Comparison of ENCODE assay signal across 8 mouse cellular contexts in the genomic region with DNA sequence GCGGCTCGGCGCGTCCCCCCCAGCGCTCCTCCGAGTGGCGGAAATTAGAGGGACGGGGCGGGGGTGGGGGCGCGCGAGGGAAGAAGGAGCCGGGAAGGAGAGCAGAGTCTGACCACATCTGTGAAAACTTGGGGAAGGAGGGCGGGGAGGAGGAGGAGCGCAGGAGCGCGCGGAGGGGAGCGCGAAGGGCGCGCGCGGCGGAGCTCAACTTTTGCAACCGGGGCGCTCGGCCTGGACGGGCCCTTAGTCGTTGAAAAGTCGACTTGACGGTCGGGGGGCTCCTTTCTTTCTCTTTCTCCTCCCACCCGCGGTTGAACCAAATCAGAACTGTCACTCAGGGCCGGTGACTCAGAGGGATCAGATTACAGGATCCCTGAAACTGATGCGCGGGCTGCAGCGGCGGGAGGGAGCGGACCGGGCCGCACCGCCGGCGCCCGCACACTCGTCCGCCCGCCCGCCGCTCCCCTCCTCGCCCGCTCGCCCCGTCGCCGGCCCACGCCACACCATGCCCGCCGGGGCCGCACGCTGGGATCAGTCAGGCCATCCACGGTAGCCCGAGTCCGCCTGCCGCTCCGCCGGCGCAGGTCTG. TPM values are rescaled to one million over a fixed set of nuclear protein-coding genes. Genes with fewer than 3 reads are reported as not detected.
DNase-seq lines count a peak whose midpoint lies in the region; ATAC-seq and TF ChIP-seq lines count a peak whose summit lies in the region.

No protein-coding gene starts in this region.

- intact Hi-C loops in heart, postnatal 10 days (cut with DNase I) = no loop called here

- H3K27me3 ChIP-seq in E14TG2a.4 (ENCODE audit: insufficient read depth, low read length) = peaks cover 34% of the 10 kb centered on the region
- H3K27me3 ChIP-seq in forebrain, embryonic 12.5 days = no peaks in the 10 kb centered on the region
- H3K27me3 ChIP-seq in limb, embryonic 12.5 days = no peaks in the 10 kb centered on the region
- peaks cover 31% of the 10 kb centered on the region for H3K27me3 ChIP-seq in midbrain, embryonic 13.5 days

- peak overlapping the region; percentile 91 for H3K4me3 ChIP-seq in E14TG2a.4 (replicated peaks; ENCODE audit: low read length)
- H3K4me3 ChIP-seq in forebrain, embryonic 12.5 days (replicated peaks) = peak overlapping the region; percentile 94
- H3K4me3 ChIP-seq in limb, embryonic 12.5 days (replicated peaks) = peak overlapping the region; percentile 97
- peak overlapping the region; percentile 79 for H3K4me3 ChIP-seq in midbrain, embryonic 13.5 days (replicated peaks)

- H3K4me1 ChIP-seq in E14TG2a.4 (replicated peaks; ENCODE audit: low read depth, low read length) = peaks cover 17% of the 10 kb centered on the region
- peaks cover 39% of the 10 kb centered on the region for H3K4me1 ChIP-seq in forebrain, embryonic 12.5 days
- peaks cover 32% of the 10 kb centered on the region for H3K4me1 ChIP-seq in limb, embryonic 12.5 days (replicated peaks)
- H3K4me1 ChIP-seq in midbrain, embryonic 13.5 days (replicated peaks) = peaks cover 52% of the 10 kb centered on the region

- H3K36me3 ChIP-seq in E14TG2a.4 (ENCODE audit: insufficient read depth, low read length) = no peaks in the 10 kb centered on the region
- no peaks in the 10 kb centered on the region for H3K36me3 ChIP-seq in forebrain, embryonic 12.5 days (replicated peaks)
- no peaks in the 10 kb centered on the region for H3K36me3 ChIP-seq in limb, embryonic 12.5 days
- H3K36me3 ChIP-seq in midbrain, embryonic 13.5 days = no peaks in the 10 kb centered on the region

- peak; percentile 83 for DNase-seq in ZHBTc4 (ENCODE audit: low read depth, low spot score)
- DNase-seq in heart, postnatal 10 days = peak; percentile 65 to 70
- DNase-seq in testis, postnatal 14 days (ENCODE audit: low spot score) = peak; percentile 56

- peak; percentile 79 for ATAC-seq in forebrain, embryonic 12.5 days (ENCODE audit: low FRiP score)
- ATAC-seq in limb, embryonic 12.5 days (ENCODE audit: insufficient number of reproducible peaks, insufficient read depth, low FRiP score, low TSS enrichment, low read depth) = peak; percentile 86
- ATAC-seq in midbrain, embryonic 13.5 days = peak; percentile 78
- ATAC-seq in cerebellum, adult (ENCODE audit: insufficient number of reproducible peaks, low FRiP score, low TSS enrichment) = no peak

- WGBS in forebrain, embryonic 12.5 days = under 1% methylated on average over 45 of the region's 70 CpGs
- under 1% methylated on average over 63 of the region's 70 CpGs for WGBS in limb, embryonic 12.5 days
- under 1% methylated on average over 57 of the region's 70 CpGs for WGBS in midbrain, embryonic 13.5 days

- H3K9ac ChIP-seq in forebrain, embryonic 12.5 days = peak overlapping the region; percentile 92
- peak overlapping the region; percentile 100 for H3K9ac ChIP-seq in limb, embryonic 12.5 days (replicated peaks)
- peak overlapping the region; percentile 92 for H3K9ac ChIP-seq in midbrain, embryonic 13.5 days (replicated peaks)

- no peak for TF ChIP-seq CTCF in E14TG2a.4 (conservative IDR thresholded peaks at IDR 0.05; ENCODE audit: low read length)

- peak overlapping the region; percentile 68 for H3K4me2 ChIP-seq in forebrain, embryonic 12.5 days
- peak overlapping the region; percentile 70 for H3K4me2 ChIP-seq in limb, embryonic 12.5 days
- H3K4me2 ChIP-seq in midbrain, embryonic 13.5 days (replicated peaks) = peak overlapping the region; percentile 90

- peak overlapping the region; percentile 99 for H3K27ac ChIP-seq in forebrain, embryonic 12.5 days
- peak overlapping the region; percentile 100 for H3K27ac ChIP-seq in limb, embryonic 12.5 days
- peak overlapping the region; percentile 90 for H3K27ac ChIP-seq in midbrain, embryonic 13.5 days

- H3K9me3 ChIP-seq in E14TG2a.4 (ENCODE audit: low read length) = no peaks in the 10 kb centered on the region
- no peaks in the 10 kb centered on the region for H3K9me3 ChIP-seq in forebrain, embryonic 12.5 days
- no peaks in the 10 kb centered on the region for H3K9me3 ChIP-seq in limb, embryonic 12.5 days
- no peaks in the 10 kb centered on the region for H3K9me3 ChIP-seq in midbrain, embryonic 13.5 days

RNA-seq across cellular contexts. Expression of a gene that starts 0.6 kb away (rescaled TPM):
- 47.2 and 48.2 TPM in 2 replicates for polyA plus RNA-seq in forebrain, embryonic 12.5 days (2016; fragmentation: Nextera tagmentation; extraction: Ambion mirVana)
- 1 to 10 TPM; 8.6 to 9.8 TPM for total RNA-seq in heart, postnatal 10 days (2021)
- 50.0 and 53.9 TPM in 2 replicates for polyA plus RNA-seq in limb, embryonic 12.5 days (2016; fragmentation: Nextera tagmentation; extraction: Ambion mirVana)
- 15.8 and 17.6 TPM in 2 replicates for polyA plus RNA-seq in midbrain, embryonic 13.5 days (2015; fragmentation: Nextera tagmentation; extraction: Ambion mirVana)
